Mouse (Mus musculus): Measurements from ENCODE around the gene Zfp473. TPM values are rescaled to one million over a fixed set of nuclear protein-coding genes. Genes with fewer than 3 reads are reported as not detected.
"Not testable (repeated sequence)": the region's sequence is repeated elsewhere in the genome, so short reads cannot be mapped to it uniquely, and the experiment has no call there.

Gene Zfp473
- polyA plus RNA-seq, 1 experiment from 2014 or later = 2.7 TPM

DNA sequence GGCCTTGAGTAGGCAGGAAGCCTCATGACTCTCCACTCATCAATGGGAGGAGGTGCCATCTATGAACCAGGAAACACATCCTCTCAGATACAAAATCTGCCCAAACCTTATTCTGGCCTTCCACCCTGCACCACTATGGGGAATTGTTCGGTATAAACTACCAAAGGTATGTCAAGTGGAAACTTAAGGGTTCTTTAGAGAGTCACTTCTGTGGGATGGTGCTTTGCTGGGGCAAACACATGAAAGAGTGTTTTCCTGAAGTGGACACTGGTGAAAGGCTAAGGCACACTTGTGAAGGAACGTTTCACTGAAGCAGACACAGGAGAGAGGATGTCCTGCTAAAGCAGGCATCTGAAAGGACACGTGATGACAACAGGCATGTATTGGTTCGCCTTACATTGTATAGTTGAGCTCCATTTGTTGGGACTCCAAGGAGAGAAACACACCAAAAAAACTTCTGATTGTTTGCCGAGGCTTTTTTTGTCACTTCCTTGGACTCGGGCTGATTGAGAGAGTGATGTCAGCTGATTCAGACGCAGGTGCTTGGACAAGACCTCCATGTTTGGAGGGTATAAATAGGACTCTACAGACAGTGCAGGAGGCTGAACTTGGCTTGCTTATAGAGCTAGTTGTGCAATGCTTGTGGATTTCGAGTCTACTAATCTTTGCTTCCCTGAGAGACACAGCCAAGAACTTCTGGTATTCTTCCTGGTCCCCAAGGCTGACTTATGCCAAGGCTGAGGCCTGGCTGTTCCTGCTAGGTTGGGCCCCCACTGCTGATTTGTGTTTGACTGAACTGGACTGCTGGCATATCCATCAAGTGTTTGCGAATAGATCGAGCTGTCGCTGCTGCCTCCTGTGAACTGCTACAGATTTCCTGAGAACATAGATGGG lies 22.5 kb downstream of the Zfp473 start:
- ATAC-seq (ENCODE audit: low FRiP score) (no peak), DNase-seq (ENCODE audit: low spot score, missing footprints) (no peak)
- H3K4me1 ChIP-seq (ENCODE audit: control insufficient read depth, insufficient read depth, low read length) = no peaks in the 10 kb centered on the region
- no peak overlapping the region for H3K4me3 ChIP-seq (ENCODE audit: low read depth, low read length)
- H3K36me3 ChIP-seq (ENCODE audit: control insufficient read depth, insufficient read depth, low read length) = no peaks in the 10 kb centered on the region
- WGBS = 88% methylated on average over 11 of the region's 11 CpGs
- H3K27me3 ChIP-seq (ENCODE audit: control insufficient read depth, insufficient read depth, low read length) = no peaks in the 10 kb centered on the region
- H3K9me3 ChIP-seq (ENCODE audit: control insufficient read depth, low read length) = no peaks in the 10 kb centered on the region
- H3K9ac ChIP-seq (ENCODE audit: low read length) = no peak overlapping the region
- H3K4me2 ChIP-seq = no peak overlapping the region
- no peak overlapping the region for H3K27ac ChIP-seq (ENCODE audit: low read depth, low read length)

DNA sequence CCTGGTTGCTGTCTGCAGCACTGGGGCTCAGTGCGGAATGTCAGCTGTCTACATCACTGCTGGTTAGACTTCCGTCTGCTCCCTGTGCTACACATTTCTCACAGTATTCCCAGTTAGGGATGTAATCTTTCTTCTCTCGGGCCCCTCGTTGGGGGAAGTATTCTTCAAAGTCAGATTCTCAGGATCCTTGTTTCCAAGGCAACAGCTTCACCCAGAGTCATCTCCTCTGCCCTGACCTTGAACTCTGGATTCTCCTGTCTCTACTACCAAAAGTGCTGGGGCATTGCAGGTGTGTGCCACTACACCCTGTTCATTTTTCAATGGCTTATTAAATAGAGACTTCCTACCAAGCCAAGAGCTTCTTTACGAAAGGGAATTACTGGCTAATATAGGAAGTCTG lies 23.7 kb downstream of the Zfp473 start:
- H3K4me3 ChIP-seq (ENCODE audit: low read depth, low read length) = no peak overlapping the region
- no peak overlapping the region for H3K4me2 ChIP-seq
- DNase-seq (ENCODE audit: low spot score, missing footprints) (no peak), ATAC-seq (ENCODE audit: low FRiP score) (no peak)
- no peaks in the 10 kb centered on the region for H3K4me1 ChIP-seq (ENCODE audit: control insufficient read depth, insufficient read depth, low read length)
- no peak overlapping the region for H3K27ac ChIP-seq (ENCODE audit: low read depth, low read length)
- no peaks in the 10 kb centered on the region for H3K36me3 ChIP-seq (ENCODE audit: control insufficient read depth, insufficient read depth, low read length)
- 72% methylated on average over 5 of the region's 5 CpGs for WGBS
- H3K9me3 ChIP-seq (ENCODE audit: control insufficient read depth, low read length) = no peaks in the 10 kb centered on the region
- H3K27me3 ChIP-seq (ENCODE audit: control insufficient read depth, insufficient read depth, low read length) = no peaks in the 10 kb centered on the region
- H3K9ac ChIP-seq (ENCODE audit: low read length) = no peak overlapping the region

DNA sequence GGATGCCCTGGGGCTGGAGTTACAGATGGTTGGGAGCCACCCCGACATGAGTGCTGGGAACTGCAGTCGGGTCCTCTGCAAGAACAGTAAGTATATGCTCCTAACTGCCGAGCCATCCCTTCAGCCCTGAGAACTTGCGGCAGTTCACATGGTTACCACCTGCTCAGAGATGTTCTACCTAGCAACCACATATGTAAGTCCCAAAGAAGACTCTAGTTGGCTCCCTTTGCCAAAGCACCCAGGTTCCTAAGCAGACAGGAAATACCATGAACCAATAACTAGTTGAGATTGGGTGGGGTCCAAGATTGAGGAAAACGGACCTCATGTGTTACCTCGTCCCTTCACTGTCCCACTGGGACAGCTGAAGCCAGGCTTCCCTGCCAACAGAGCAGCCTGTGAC lies 24.5 kb downstream of the Zfp473 start:
- no peak overlapping the region for H3K4me2 ChIP-seq
- ATAC-seq (ENCODE audit: low FRiP score) = no peak
- H3K9me3 ChIP-seq (ENCODE audit: control insufficient read depth, low read length) = no peaks in the 10 kb centered on the region
- no peak overlapping the region for H3K9ac ChIP-seq (ENCODE audit: low read length)
- no peak overlapping the region for H3K27ac ChIP-seq (ENCODE audit: low read depth, low read length)
- no peak for DNase-seq (ENCODE audit: low spot score, missing footprints)
- H3K4me3 ChIP-seq (ENCODE audit: low read depth, low read length) = no peak overlapping the region
- no peaks in the 10 kb centered on the region for H3K36me3 ChIP-seq (ENCODE audit: control insufficient read depth, insufficient read depth, low read length)
- WGBS = 77% methylated on average over 6 of the region's 6 CpGs
- no peaks in the 10 kb centered on the region for H3K4me1 ChIP-seq (ENCODE audit: control insufficient read depth, insufficient read depth, low read length)
- no peaks in the 10 kb centered on the region for H3K27me3 ChIP-seq (ENCODE audit: control insufficient read depth, insufficient read depth, low read length)

DNA sequence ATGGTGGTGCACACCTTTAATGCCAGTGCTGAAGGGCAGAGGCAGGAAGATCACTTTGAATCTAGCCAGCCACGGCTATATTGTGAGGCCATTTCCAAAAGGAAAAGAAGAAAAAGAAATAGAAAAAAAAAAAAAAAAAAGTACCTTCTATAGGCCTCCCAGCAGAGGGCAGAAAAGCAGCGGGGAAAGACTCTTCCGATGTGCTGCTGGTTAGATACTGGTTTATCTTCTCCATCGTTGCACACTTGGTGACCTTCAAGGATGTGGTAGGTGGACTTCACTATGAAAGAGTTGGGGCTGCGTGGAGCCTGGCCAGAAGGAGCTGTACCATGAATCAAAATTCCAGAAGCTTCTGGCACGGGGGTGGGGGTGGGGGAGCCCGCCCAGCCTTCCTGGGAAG lies 26.5 kb downstream of the Zfp473 start:
- Histone ChIP-seq H3K4me1 (ENCODE audit: control insufficient read depth, insufficient read depth, low read length) (no peaks in the 10 kb centered on the region), H3K27me3 (ENCODE audit: control insufficient read depth, insufficient read depth, low read length) (no peaks in the 10 kb centered on the region), H3K9me3 (ENCODE audit: control insufficient read depth, low read length) (no peaks in the 10 kb centered on the region), H3K4me3 (ENCODE audit: low read depth, low read length) (no peak overlapping the region), H3K9ac (ENCODE audit: low read length) (no peak overlapping the region), H3K4me2 (no peak overlapping the region), H3K36me3 (ENCODE audit: control insufficient read depth, insufficient read depth, low read length) (no peaks in the 10 kb centered on the region), H3K27ac (ENCODE audit: low read depth, low read length) (no peak overlapping the region)
- WGBS = 32% methylated on average over 7 of the region's 7 CpGs
- ATAC-seq (ENCODE audit: low FRiP score) (no peak), DNase-seq (ENCODE audit: low spot score, missing footprints) (no peak)

DNA sequence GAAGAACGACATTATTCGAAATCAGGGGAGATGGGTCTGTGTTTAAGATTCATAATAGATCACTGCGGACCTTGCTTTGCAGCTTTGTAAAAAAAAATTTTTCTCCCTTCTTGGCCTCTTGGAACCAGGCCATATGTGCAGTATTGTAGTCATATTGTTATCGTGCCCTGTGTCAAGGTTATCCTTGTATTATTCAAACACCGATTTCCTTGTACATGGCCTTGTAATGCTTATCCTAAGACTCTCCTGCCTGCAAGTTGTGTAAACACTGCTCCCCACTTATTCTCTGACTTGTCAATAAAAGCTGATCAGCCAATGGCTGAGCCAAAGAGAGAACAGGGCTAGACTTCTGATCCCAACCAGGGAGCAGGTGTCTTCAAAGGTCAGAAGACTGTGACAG lies 28.8 kb downstream of the Zfp473 start:
- Histone ChIP-seq H3K9me3 (ENCODE audit: control insufficient read depth, low read length) (no peaks in the 10 kb centered on the region), H3K36me3 (ENCODE audit: control insufficient read depth, insufficient read depth, low read length) (no peaks in the 10 kb centered on the region), H3K9ac (ENCODE audit: low read length) (no peak overlapping the region), H3K27ac (ENCODE audit: low read depth, low read length) (no peak overlapping the region), H3K4me1 (ENCODE audit: control insufficient read depth, insufficient read depth, low read length) (no peaks in the 10 kb centered on the region), H3K4me2 (no peak overlapping the region), H3K4me3 (ENCODE audit: low read depth, low read length) (no peak overlapping the region), H3K27me3 (ENCODE audit: control insufficient read depth, insufficient read depth, low read length) (no peaks in the 10 kb centered on the region)
- DNase-seq (ENCODE audit: low spot score, missing footprints) (no peak), ATAC-seq (ENCODE audit: low FRiP score) (no peak)
- WGBS = 83% methylated on average over 5 of the region's 5 CpGs

DNA sequence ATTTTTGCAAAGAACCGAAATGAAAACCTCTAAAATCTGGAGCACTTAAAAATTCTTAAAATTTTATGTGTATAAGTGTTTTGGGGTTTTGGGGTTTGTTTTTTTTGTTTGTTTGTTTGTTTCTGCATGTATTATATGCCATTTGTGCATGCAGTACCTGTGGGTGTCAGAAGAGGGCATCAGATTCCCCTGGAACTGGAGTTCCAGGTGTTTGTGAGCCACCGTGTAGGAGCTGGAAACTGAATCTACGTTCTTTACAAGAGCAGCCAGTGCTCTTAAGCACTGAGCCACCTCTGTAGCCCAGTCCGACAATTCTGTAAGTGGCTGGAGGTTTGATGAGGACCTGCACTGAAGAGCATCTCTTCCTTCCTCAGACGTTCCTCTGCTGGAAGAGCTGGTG lies 41.0 kb downstream of the Zfp473 start:
- no peak for DNase-seq (ENCODE audit: low spot score, missing footprints)
- Histone ChIP-seq H3K36me3 (ENCODE audit: control insufficient read depth, insufficient read depth, low read length) (no peaks in the 10 kb centered on the region), H3K4me3 (ENCODE audit: low read depth, low read length) (no peak overlapping the region), H3K9ac (ENCODE audit: low read length) (no peak overlapping the region), H3K4me1 (ENCODE audit: control insufficient read depth, insufficient read depth, low read length) (no peaks in the 10 kb centered on the region), H3K27me3 (ENCODE audit: control insufficient read depth, insufficient read depth, low read length) (no peaks in the 10 kb centered on the region), H3K27ac (ENCODE audit: low read depth, low read length) (no peak overlapping the region), H3K4me2 (no peak overlapping the region), H3K9me3 (ENCODE audit: control insufficient read depth, low read length) (0 out of 2 replicates have a peak, but pooled peaks cover 3% of the 10 kb centered on the region)
- WGBS = 83% methylated on average over 5 of the region's 5 CpGs
- no peak for ATAC-seq (ENCODE audit: low FRiP score)

DNA sequence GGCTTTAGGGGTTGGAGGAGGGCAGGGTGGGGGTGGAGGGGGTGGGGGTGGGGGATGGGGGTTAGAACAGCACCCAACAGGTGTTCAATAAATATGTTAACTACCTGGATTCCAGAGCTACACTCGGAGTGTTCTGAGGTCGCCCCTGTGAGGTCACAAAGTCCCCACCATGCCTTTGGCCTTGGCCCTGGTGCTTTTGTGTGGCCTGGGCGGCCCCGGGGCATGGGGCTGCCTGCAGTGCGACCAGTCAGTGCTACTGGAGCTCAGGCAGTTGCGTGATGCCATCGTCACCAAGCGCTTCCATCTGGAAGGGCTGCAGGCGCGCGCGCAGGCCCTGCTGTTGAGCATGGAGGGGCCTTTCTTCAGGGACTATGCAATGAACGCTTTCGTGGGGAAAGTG lies 42.3 kb downstream of the Zfp473 start, which contains the start of gene Izumo2:
Gene Izumo2 (plus strand): TSS at position 169 of the 400 bp plus-strand sequence.
- ATAC-seq (ENCODE audit: low FRiP score) (no peak), DNase-seq (ENCODE audit: low spot score, missing footprints) (no peak)
- WGBS = 72% methylated on average over 14 of the region's 14 CpGs
- no peak within 1 kb of the TSS for H3K27ac ChIP-seq (ENCODE audit: low read depth, low read length)
- no peaks in the 10 kb centered on the region for H3K4me1 ChIP-seq (ENCODE audit: control insufficient read depth, insufficient read depth, low read length)
- H3K4me3 ChIP-seq (ENCODE audit: low read depth, low read length) = no peak within 1 kb of the TSS
- 0 out of 2 replicates have a peak, but pooled peaks cover 3% of the 10 kb centered on the region for H3K9me3 ChIP-seq (ENCODE audit: control insufficient read depth, low read length)
- H3K27me3 ChIP-seq (ENCODE audit: control insufficient read depth, insufficient read depth, low read length) = no peaks in the 10 kb centered on the region
- no peak within 1 kb of the TSS for H3K4me2 ChIP-seq
- no peaks in the 10 kb centered on the region for H3K36me3 ChIP-seq (ENCODE audit: control insufficient read depth, insufficient read depth, low read length)
- no peak within 1 kb of the TSS for H3K9ac ChIP-seq (ENCODE audit: low read length)

DNA sequence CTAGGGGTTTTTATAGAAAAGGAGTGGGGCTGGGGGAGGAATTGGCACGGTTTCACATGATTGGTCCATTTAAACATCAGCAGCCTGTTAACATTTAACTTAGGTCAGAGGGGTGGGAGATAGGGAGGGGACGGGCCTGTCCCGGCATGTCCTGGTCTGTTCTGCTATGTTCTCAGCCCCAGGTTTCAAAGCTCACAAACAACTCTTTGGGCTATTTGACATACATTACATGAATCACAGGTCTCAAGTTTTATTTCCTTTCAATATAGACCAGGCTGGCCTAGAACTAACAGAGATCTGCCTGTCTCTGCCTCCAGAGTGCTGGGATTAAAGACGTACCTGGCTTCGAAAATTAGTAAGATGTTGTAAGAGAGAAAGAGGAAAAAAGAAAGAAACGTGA lies 42.8 kb downstream of the Zfp473 start:
- not testable (repeated sequence) for H3K27ac ChIP-seq (ENCODE audit: low read depth, low read length); H3K4me2 ChIP-seq; ATAC-seq (ENCODE audit: low FRiP score); H3K9ac ChIP-seq (ENCODE audit: low read length); H3K9me3 ChIP-seq (ENCODE audit: control insufficient read depth, low read length); H3K4me1 ChIP-seq (ENCODE audit: control insufficient read depth, insufficient read depth, low read length); H3K4me3 ChIP-seq (ENCODE audit: low read depth, low read length); DNase-seq (ENCODE audit: low spot score, missing footprints); H3K27me3 ChIP-seq (ENCODE audit: control insufficient read depth, insufficient read depth, low read length); H3K36me3 ChIP-seq (ENCODE audit: control insufficient read depth, insufficient read depth, low read length)
- 91% methylated on average over 5 of the region's 6 CpGs for WGBS

DNA sequence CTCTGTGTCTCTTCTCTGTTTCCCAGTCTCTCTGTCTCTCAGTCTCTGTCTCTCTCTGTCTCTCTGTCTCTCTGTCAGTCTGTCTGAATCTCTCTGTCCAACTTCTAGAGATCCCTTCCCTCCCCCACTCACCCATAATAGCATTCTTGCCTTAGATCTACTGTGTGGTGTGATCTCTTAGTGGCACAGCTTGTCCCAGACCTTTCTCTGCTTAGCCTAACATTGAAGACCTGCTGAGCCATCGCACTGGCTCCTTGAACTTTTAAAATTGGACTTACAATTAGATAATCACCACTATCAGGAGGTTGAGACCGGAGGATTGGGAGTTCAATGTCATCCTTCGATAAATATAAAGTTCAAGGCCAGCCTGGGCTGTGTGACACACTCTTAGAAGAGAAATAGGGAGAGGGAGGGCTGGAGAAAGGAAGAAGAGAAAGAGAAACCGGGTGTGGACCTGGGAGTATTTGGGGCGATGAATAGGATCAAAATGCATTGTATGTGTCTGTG lies 43.6 kb downstream of the Zfp473 start:
- no peak overlapping the region for H3K4me2 ChIP-seq
- no peak overlapping the region for H3K9ac ChIP-seq (ENCODE audit: low read length)
- WGBS = 87% methylated on average over 5 of the region's 5 CpGs
- no peaks in the 10 kb centered on the region for H3K27me3 ChIP-seq (ENCODE audit: control insufficient read depth, insufficient read depth, low read length)
- H3K4me1 ChIP-seq (ENCODE audit: control insufficient read depth, insufficient read depth, low read length) = no peaks in the 10 kb centered on the region
- ATAC-seq (ENCODE audit: low FRiP score) (no peak), DNase-seq (ENCODE audit: low spot score, missing footprints) (no peak)
- H3K27ac ChIP-seq (ENCODE audit: low read depth, low read length) = no peak overlapping the region
- no peaks in the 10 kb centered on the region for H3K36me3 ChIP-seq (ENCODE audit: control insufficient read depth, insufficient read depth, low read length)
- H3K9me3 ChIP-seq (ENCODE audit: control insufficient read depth, low read length) = 0 out of 2 replicates have a peak, but pooled peaks cover 3% of the 10 kb centered on the region
- H3K4me3 ChIP-seq (ENCODE audit: low read depth, low read length) = no peak overlapping the region
